Mouse (Mus musculus) heart, postnatal 0 days (tissue): ENCODE measurements around the gene Myo1c.

Experiments
- CTCF ChIP-seq: IDR thresholded peaks from 2 replicates; pipeline ENCODE4 v1.5.1; 2016; ENCODE audit warnings: antibody characterized with exemption, control low read depth, low read depth
- EP300 ChIP-seq: IDR thresholded peaks from 2 replicates; pipeline ENCODE4 v1.6.1; 2016; ENCODE audit warnings: antibody characterized with exemption, low read depth

DNA sequence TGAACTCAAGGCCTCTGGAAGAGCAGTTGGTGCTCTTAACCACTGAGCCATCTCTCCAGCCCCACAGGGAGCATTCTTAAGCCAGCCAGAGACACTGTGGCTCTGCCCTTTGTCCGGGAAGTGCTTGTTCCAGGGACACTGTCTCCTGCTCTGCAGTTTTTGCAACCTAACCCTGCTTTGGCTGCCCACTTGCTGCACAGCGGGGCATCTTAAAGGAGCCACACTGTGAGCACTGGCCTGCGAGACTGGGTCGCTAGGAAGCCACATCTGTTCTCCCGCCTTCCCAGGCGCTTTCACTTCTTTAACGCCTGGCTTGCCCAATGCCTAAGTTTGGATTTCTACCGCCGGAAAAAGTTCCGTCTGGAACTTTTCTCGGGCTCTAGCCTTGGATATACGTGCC is 65.3 kb downstream of the Myo1c start:
- no peak for TF ChIP-seq CTCF
- TF ChIP-seq EP300, result no peak
